In genomic region chr2:131290669-131291068, GRCm38 (mm10) we compare ENCODE assay signal across 27 mouse cellular contexts. TPM values are rescaled to one million over a fixed set of nuclear protein-coding genes. Genes with fewer than 3 reads are reported as not detected.
A peak's percentile ranks its signal among the peaks of the same experiment; 100 is the strongest.
DNase-seq lines count a peak whose midpoint lies in the region; ATAC-seq and TF ChIP-seq lines count a peak whose summit lies in the region.
"Had no signal": no experiment of that assay in that cellular context is flagged by ENCODE, and none has a peak within 500 bp of the region (broad histone marks: within the 10 kb centered on the region; RNA-seq: fewer than 3 reads in every experiment).

No protein-coding gene starts in this region.

- H3K27me3 ChIP-seq in limb, embryonic 13.5 days = no peaks in the 10 kb centered on the region
- H3K27me3 ChIP-seq in limb, embryonic 10.5 days (ENCODE audit: low read depth, poor library complexity, severe bottlenecking) = no peaks in the 10 kb centered on the region
- H3K27me3 ChIP-seq in C2C12 (ENCODE audit: control insufficient read depth, insufficient read depth, insufficient read length) = no peaks in the 10 kb centered on the region
- H3K27me3 ChIP-seq in myocyte (ENCODE audit: control insufficient read depth, insufficient read depth, insufficient read length) = no peaks in the 10 kb centered on the region
- H3K27me3 ChIP-seq: CH12.LX; embryonic facial prominence, embryonic 13.5 days; embryonic facial prominence, embryonic 15.5 days; forebrain, embryonic 12.5 days had no signal

- peaks cover 79% of the 10 kb centered on the region for H3K36me3 ChIP-seq in limb, embryonic 13.5 days
- peaks cover 96% of the 10 kb centered on the region for H3K36me3 ChIP-seq in limb, embryonic 10.5 days
- H3K36me3 ChIP-seq in C2C12 (ENCODE audit: control insufficient read depth, insufficient read depth) (peaks cover 92% of the 10 kb centered on the region), myocyte (ENCODE audit: control insufficient read depth, insufficient read depth) (peaks cover 41% of the 10 kb centered on the region)

- H3K79me2 ChIP-seq in C2C12 (ENCODE audit: control insufficient read depth, insufficient read depth) (no peaks in the 10 kb centered on the region), myocyte (ENCODE audit: control insufficient read depth, insufficient read depth) (peaks cover 5% of the 10 kb centered on the region)

- no peak for TF ChIP-seq CTCF in C2C12 (IDR thresholded peaks at IDR 0.05; ENCODE audit: control insufficient read depth, insufficient read depth, insufficient read length)

- no peaks in the 10 kb centered on the region for H3K79me3 ChIP-seq in C2C12 (ENCODE audit: low read depth)

- no peaks in the 10 kb centered on the region for H3K9me3 ChIP-seq in limb, embryonic 13.5 days
- H3K9me3 ChIP-seq in limb, embryonic 10.5 days (replicated peaks) = no peaks in the 10 kb centered on the region
- H3K9me3 ChIP-seq: embryonic facial prominence, embryonic 13.5 days; embryonic facial prominence, embryonic 15.5 days; forebrain, embryonic 10.5 days; forebrain, embryonic 12.5 days; G1E had no signal

- no peak overlapping the region for H3ac ChIP-seq in C2C12 (ENCODE audit: control insufficient read depth, insufficient read length, low read depth)
- no peak overlapping the region for H3ac ChIP-seq in myocyte (ENCODE audit: control insufficient read depth, insufficient read length)

- H3K9ac ChIP-seq in limb, embryonic 13.5 days = no peak overlapping the region
- H3K9ac ChIP-seq: embryonic facial prominence, embryonic 13.5 days; embryonic facial prominence, embryonic 15.5 days; forebrain, embryonic 12.5 days had no signal

- no peak overlapping the region for H3K27ac ChIP-seq in limb, embryonic 13.5 days
- H3K27ac ChIP-seq in limb, embryonic 10.5 days = no peak overlapping the region
- H3K27ac ChIP-seq: embryonic facial prominence, embryonic 13.5 days; embryonic facial prominence, embryonic 15.5 days; forebrain, embryonic 10.5 days; forebrain, embryonic 12.5 days had no signal

- TF ChIP-seq POLR2A in myocyte (IDR thresholded peaks at IDR 0.05; ENCODE audit: insufficient read length, low read depth) = no peak

- no peaks in the 10 kb centered on the region for H3K4me1 ChIP-seq in limb, embryonic 13.5 days
- H3K4me1 ChIP-seq in limb, embryonic 10.5 days = no peaks in the 10 kb centered on the region
- H3K4me1 ChIP-seq: embryonic facial prominence, embryonic 13.5 days; embryonic facial prominence, embryonic 15.5 days; forebrain, embryonic 10.5 days; forebrain, embryonic 12.5 days had no signal

- H3K4me2 ChIP-seq in limb, embryonic 13.5 days (replicated peaks) = no peak overlapping the region
- H3K4me2 ChIP-seq in myocyte (ENCODE audit: low read depth) = no peak overlapping the region
- H3K4me2 ChIP-seq: embryonic facial prominence, embryonic 13.5 days; embryonic facial prominence, embryonic 15.5 days; forebrain, embryonic 12.5 days had no signal

- no peak overlapping the region for H3K4me3 ChIP-seq in limb, embryonic 13.5 days
- H3K4me3 ChIP-seq in limb, embryonic 10.5 days = no peak overlapping the region
- H3K4me3 ChIP-seq in C2C12 (ENCODE audit: insufficient read depth, poor library complexity, severe bottlenecking) = no peak overlapping the region
- no peak overlapping the region for H3K4me3 ChIP-seq in myocyte
- H3K4me3 ChIP-seq: embryonic facial prominence, embryonic 13.5 days; embryonic facial prominence, embryonic 15.5 days; erythroblast, embryonic 14.5 days; forebrain, embryonic 10.5 days; forebrain, embryonic 12.5 days had no signal

- 0 out of 2 replicates have a peak, but pooled peaks have one; percentile 24 for ATAC-seq in limb, embryonic 13.5 days (ENCODE audit: low FRiP score, low read depth)
- ATAC-seq: CD4-positive, CD25-positive, alpha-beta regulatory T cell, adult 4 months; forebrain, embryonic 14.5 days; forebrain, embryonic 16.5 days had no signal

- no peak for DNase-seq in limb, embryonic 10.5 days (ENCODE audit: low spot score)
- peak; percentile 12 for DNase-seq in MN1 (ENCODE audit: low spot score)
- DNase-seq in layer of hippocampus, adult 9-11 months = no peak
- DNase-seq in frontal cortex, postnatal 10 days (ENCODE audit: low spot score in 2 of 2) = no peak
- DNase-seq: adrenal gland, adult 2 months; adrenal gland, postnatal 10 days; adrenal gland, postnatal 25 days; cerebellum, adult 11 months; cerebellum, adult 18-20 months; cerebellum, adult 8-10 months; cerebellum, adult 9-11 months; cerebellum, postnatal 14 days; cerebellum, postnatal 36 days; embryo, embryonic 11 days had no signal

TF ChIP-seq in C2C12, 6 proteins besides CTCF, POLR2A, EP300 and RAD21:
- TF ChIP-seq MYOG (IDR thresholded peaks at IDR 0.05; ENCODE audit: control insufficient read depth, extremely low read depth, insufficient read length) (no peak), MYOD1 (IDR thresholded peaks at IDR 0.05; ENCODE audit: control insufficient read depth, insufficient read length, low read depth) (peak; percentile 15)

TF ChIP-seq in myocyte, 11 proteins besides CTCF, POLR2A, EP300 and RAD21:
- TF ChIP-seq CEBPB (IDR thresholded peaks at IDR 0.05; ENCODE audit: insufficient read depth, poor library complexity, severe bottlenecking) (peak; percentile 50; the same call in 1 of the 2 replicates), POLR2AphosphoS2 (IDR thresholded peaks at IDR 0.05; ENCODE audit: insufficient read length, low read depth) (no peak), E2F4 (IDR thresholded peaks at IDR 0.05; ENCODE audit: insufficient read depth) (no peak), MYOD1 (IDR thresholded peaks at IDR 0.05; ENCODE audit: control insufficient read depth in 1 of 3, insufficient read length in 2 of 3, low read depth in 2 of 3) (peak in 2 of 3 experiments; percentile 64), TCF12 (IDR thresholded peaks at IDR 0.05; ENCODE audit: insufficient read depth, poor library complexity, severe bottlenecking) (no peak), MYOG (IDR thresholded peaks at IDR 0.05; ENCODE audit: control insufficient read depth in 1 of 3, insufficient read depth in 1 of 3, insufficient read length in 2 of 3, low read depth in 2 of 3) (peak in 2 of 3 experiments; percentile 19 to 64)

RNA-seq across cellular contexts. Expression of gene Pank2, which starts 28.4 kb away (rescaled TPM):
- polyA plus RNA-seq in limb, embryonic 13.5 days (2015; fragmentation: Nextera tagmentation; extraction: Ambion mirVana) = 39.0 and 39.3 TPM in 2 replicates
- polyA plus RNA-seq in limb, embryonic 10.5 days (2016; fragmentation: Nextera tagmentation; extraction: Ambion mirVana) = 45.0 and 46.3 TPM in 2 replicates
- polyA plus RNA-seq in C2C12 (2012; fragmentation: generic; extraction: Trizol) = 27.0 TPM
- 26.2 TPM for polyA plus RNA-seq in myocyte (2012; fragmentation: generic; extraction: Trizol)

RNA-seq across cellular contexts. Expression of gene Mavs, which starts 56.8 kb away (rescaled TPM):
- 16.6 and 16.7 TPM in 2 replicates for polyA plus RNA-seq in limb, embryonic 13.5 days (2015; fragmentation: Nextera tagmentation; extraction: Ambion mirVana)
- 20.4 and 21.5 TPM in 2 replicates for polyA plus RNA-seq in limb, embryonic 10.5 days (2016; fragmentation: Nextera tagmentation; extraction: Ambion mirVana)
- polyA plus RNA-seq in C2C12 (2012; fragmentation: generic; extraction: Trizol) (19.1 TPM), myocyte (2012; fragmentation: generic; extraction: Trizol) (16.6 TPM)
